9 mouse cellular contexts compared by ENCODE assay signal in the genomic region with DNA sequence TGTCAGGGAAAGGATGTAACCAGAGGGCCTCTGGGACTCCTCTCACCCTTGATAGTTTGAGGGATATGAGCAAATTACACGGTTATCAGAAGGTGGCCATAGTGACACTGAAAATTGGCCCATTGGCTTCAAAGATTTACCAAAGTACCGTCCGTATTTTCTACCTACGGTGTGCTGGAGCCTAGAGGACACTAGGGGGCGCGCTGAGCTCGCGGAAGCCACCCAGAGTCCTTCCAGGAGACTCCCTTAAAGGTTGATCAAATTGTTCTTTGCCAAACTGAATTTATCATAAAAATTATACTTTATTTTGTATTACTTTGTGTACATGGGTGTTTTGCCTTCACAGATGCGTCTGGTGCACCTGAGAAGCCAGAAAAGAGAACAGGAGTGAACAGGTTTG. TPM values are rescaled to one million over a fixed set of nuclear protein-coding genes. Genes with fewer than 3 reads are reported as not detected.
DNase-seq lines count a peak whose midpoint lies in the region; ATAC-seq and TF ChIP-seq lines count a peak whose summit lies in the region.
"Had no signal": no experiment of that assay in that cellular context is flagged by ENCODE, and none has a peak within 500 bp of the region (broad histone marks: within the 10 kb centered on the region; RNA-seq: fewer than 3 reads in every experiment).

No protein-coding gene starts in this region.

- no peak for TF ChIP-seq EP300 in ES-Bruce4 (IDR thresholded peaks at IDR 0.05; ENCODE audit: insufficient read depth, low read depth, low read length)

- no peaks in the 10 kb centered on the region for H3K27me3 ChIP-seq in forebrain, embryonic 10.5 days (ENCODE audit: poor library complexity, severe bottlenecking)
- H3K27me3 ChIP-seq in forebrain, embryonic 15.5 days: no peaks in the 10 kb centered on the region
- H3K27me3 ChIP-seq in ES-Bruce4 (ENCODE audit: control insufficient read depth, insufficient read depth, low read length, poor library complexity, severe bottlenecking): no peaks in the 10 kb centered on the region
- H3K27me3 ChIP-seq: limb, embryonic 12.5 days had no signal

- no peaks in the 10 kb centered on the region for H3K9me3 ChIP-seq in forebrain, embryonic 10.5 days
- H3K9me3 ChIP-seq in forebrain, embryonic 15.5 days: no peaks in the 10 kb centered on the region
- no peaks in the 10 kb centered on the region for H3K9me3 ChIP-seq in ES-Bruce4 (replicated peaks; ENCODE audit: control insufficient read depth, insufficient read depth, low read length, poor library complexity, severe bottlenecking)
- H3K9me3 ChIP-seq: limb, embryonic 12.5 days had no signal

- peak; percentile 45 for DNase-seq in forebrain, embryonic 10.5 days (ENCODE audit: extremely low spot score, low spot score)
- DNase-seq in cerebellum, adult 8-10 months: peak; percentile 41
- DNase-seq in gastrocnemius, postnatal 36 days: peak; percentile 29 to 35
- DNase-seq in layer of hippocampus, adult 9-10 months (ENCODE audit: low spot score): peak; percentile 7
- peak; percentile 42 to 79 for DNase-seq in spleen, postnatal 4 days (ENCODE audit: low spot score in 2 of 2)

- no peak overlapping the region for H3K9ac ChIP-seq in forebrain, embryonic 15.5 days (replicated peaks)
- no peak overlapping the region for H3K9ac ChIP-seq in ES-Bruce4 (ENCODE audit: low read depth, poor library complexity, severe bottlenecking)
- H3K9ac ChIP-seq: limb, embryonic 12.5 days had no signal

- H3K27ac ChIP-seq in forebrain, embryonic 10.5 days: no peak overlapping the region
- no peak overlapping the region for H3K27ac ChIP-seq in forebrain, embryonic 15.5 days (replicated peaks)
- no peak overlapping the region for H3K27ac ChIP-seq in ES-Bruce4 (ENCODE audit: insufficient read depth, low read length)
- H3K27ac ChIP-seq: limb, embryonic 12.5 days had no signal

- ATAC-seq in forebrain, embryonic 15.5 days (replicated peaks): no peak
- ATAC-seq in megakaryocyte progenitor cell, adult 5-6 weeks (replicated peaks; ENCODE audit: poor library complexity): peak; percentile 87

- 3% methylated on average over 9 of the region's 9 CpGs for WGBS in forebrain, embryonic 10.5 days
- 1% methylated on average over 9 of the region's 9 CpGs for WGBS in forebrain, embryonic 15.5 days

- H3K36me3 ChIP-seq in forebrain, embryonic 10.5 days (replicated peaks): no peaks in the 10 kb centered on the region
- no peaks in the 10 kb centered on the region for H3K36me3 ChIP-seq in forebrain, embryonic 15.5 days
- H3K36me3 ChIP-seq in ES-Bruce4 (ENCODE audit: control insufficient read depth, insufficient read depth, low read length, poor library complexity, severe bottlenecking): no peaks in the 10 kb centered on the region
- H3K36me3 ChIP-seq: limb, embryonic 12.5 days had no signal

- TF ChIP-seq CTCF in ES-Bruce4 (IDR thresholded peaks at IDR 0.05; ENCODE audit: low read depth, low read length): peak; percentile 92

- intact Hi-C loops in gastrocnemius, postnatal 36 days (cut with DNase I): no loop called here

- H3K4me3 ChIP-seq in forebrain, embryonic 10.5 days: no peak overlapping the region
- no peak overlapping the region for H3K4me3 ChIP-seq in forebrain, embryonic 15.5 days
- H3K4me3 ChIP-seq in ES-Bruce4 (ENCODE audit: low read depth, low read length): no peak overlapping the region
- H3K4me3 ChIP-seq: limb, embryonic 12.5 days had no signal

- peaks cover 4% of the 10 kb centered on the region for H3K4me1 ChIP-seq in forebrain, embryonic 10.5 days
- no peaks in the 10 kb centered on the region for H3K4me1 ChIP-seq in forebrain, embryonic 15.5 days
- peaks cover 2% of the 10 kb centered on the region for H3K4me1 ChIP-seq in ES-Bruce4 (ENCODE audit: control insufficient read depth, insufficient read depth, low read length)
- H3K4me1 ChIP-seq: limb, embryonic 12.5 days had no signal

- no peak overlapping the region for H3K4me2 ChIP-seq in forebrain, embryonic 15.5 days (replicated peaks)
- H3K4me2 ChIP-seq: limb, embryonic 12.5 days had no signal

- no peak for TF ChIP-seq POLR2A in ES-Bruce4 (IDR thresholded peaks at IDR 0.05; ENCODE audit: insufficient read depth, low read length)

RNA-seq across cellular contexts. Expression of a gene that starts 14.2 kb away (rescaled TPM):
- 0.36 and 0.37 TPM in 2 replicates for polyA plus RNA-seq in forebrain, embryonic 10.5 days (2016; fragmentation: Nextera tagmentation; extraction: Ambion mirVana)
- polyA plus RNA-seq in forebrain, embryonic 15.5 days (2015; fragmentation: Nextera tagmentation; extraction: Ambion mirVana): 0.11 and 0.83 TPM in 2 replicates
- polyA plus RNA-seq in ES-Bruce4 (2011; ENCODE audit: insufficient read depth, insufficient read length, low read depth, missing spikeins): 0.68 and 2.0 TPM in 2 replicates
- under 1 TPM; 0.10 to 0.13 TPM for total RNA-seq in gastrocnemius, postnatal 36 days (2021)
- 0.64 and 0.78 TPM in 2 replicates for total RNA-seq in megakaryocyte progenitor cell, adult 5-6 weeks (2015)
- 0.30 and 0.71 TPM in 2 replicates for total RNA-seq in megakaryocyte progenitor cell, adult 5-6 weeks (2017)

RNA-seq across cellular contexts. Expression of a gene that starts 21.8 kb away (rescaled TPM):
- 0.12 TPM in 1 of 2 replicates, not detected in the other for polyA plus RNA-seq in forebrain, embryonic 10.5 days (2016; fragmentation: Nextera tagmentation; extraction: Ambion mirVana)
- polyA plus RNA-seq in forebrain, embryonic 15.5 days (2015; fragmentation: Nextera tagmentation; extraction: Ambion mirVana): not detected in 2 replicates
- polyA plus RNA-seq in ES-Bruce4 (2011; ENCODE audit: insufficient read depth, insufficient read length, low read depth, missing spikeins): 397 and 429 TPM in 2 replicates
- not detected for total RNA-seq in gastrocnemius, postnatal 36 days (2021)
- 0.34 and 0.39 TPM in 2 replicates for total RNA-seq in megakaryocyte progenitor cell, adult 5-6 weeks (2015)
- total RNA-seq in megakaryocyte progenitor cell, adult 5-6 weeks (2017): 0.64 TPM in 1 of 2 replicates, not detected in the other

RNA-seq across cellular contexts. Expression of a gene that starts 32.6 kb away (rescaled TPM):
- 52.2 and 57.1 TPM in 2 replicates for polyA plus RNA-seq in forebrain, embryonic 10.5 days (2016; fragmentation: Nextera tagmentation; extraction: Ambion mirVana)
- 33.6 and 36.9 TPM in 2 replicates for polyA plus RNA-seq in forebrain, embryonic 15.5 days (2015; fragmentation: Nextera tagmentation; extraction: Ambion mirVana)
- polyA plus RNA-seq in ES-Bruce4 (2011; ENCODE audit: insufficient read depth, insufficient read length, low read depth, missing spikeins): 4.0 and 5.2 TPM in 2 replicates
- total RNA-seq in gastrocnemius, postnatal 36 days (2021): 1 to 10 TPM; 1.5 to 2.0 TPM
- 23.3 and 23.8 TPM in 2 replicates for total RNA-seq in megakaryocyte progenitor cell, adult 5-6 weeks (2015)
- 8.5 and 8.7 TPM in 2 replicates for total RNA-seq in megakaryocyte progenitor cell, adult 5-6 weeks (2017)

RNA-seq across cellular contexts. Expression of a gene that starts 32.8 kb away (rescaled TPM):
- 21.6 and 26.1 TPM in 2 replicates for polyA plus RNA-seq in forebrain, embryonic 10.5 days (2016; fragmentation: Nextera tagmentation; extraction: Ambion mirVana)
- 9.5 and 10.6 TPM in 2 replicates for polyA plus RNA-seq in forebrain, embryonic 15.5 days (2015; fragmentation: Nextera tagmentation; extraction: Ambion mirVana)
- 13.4 and 15.3 TPM in 2 replicates for polyA plus RNA-seq in ES-Bruce4 (2011; ENCODE audit: insufficient read depth, insufficient read length, low read depth, missing spikeins)
- total RNA-seq in gastrocnemius, postnatal 36 days (2021): 1 to 10 TPM; 1.4 to 2.8 TPM
- total RNA-seq in megakaryocyte progenitor cell, adult 5-6 weeks (2015): 1.1 and 1.9 TPM in 2 replicates
- 4.0 and 5.6 TPM in 2 replicates for total RNA-seq in megakaryocyte progenitor cell, adult 5-6 weeks (2017)

RNA-seq across cellular contexts. Expression of a gene that starts 45.1 kb away (rescaled TPM):
- 18.5 and 19.8 TPM in 2 replicates for polyA plus RNA-seq in forebrain, embryonic 10.5 days (2016; fragmentation: Nextera tagmentation; extraction: Ambion mirVana)
- 1.2 and 1.3 TPM in 2 replicates for polyA plus RNA-seq in forebrain, embryonic 15.5 days (2015; fragmentation: Nextera tagmentation; extraction: Ambion mirVana)
- polyA plus RNA-seq in ES-Bruce4 (2011; ENCODE audit: insufficient read depth, insufficient read length, low read depth, missing spikeins): 4.9 and 5.0 TPM in 2 replicates
- under 1 TPM; 0.33 to 0.62 TPM for total RNA-seq in gastrocnemius, postnatal 36 days (2021)
- 41.7 and 63.1 TPM in 2 replicates for total RNA-seq in megakaryocyte progenitor cell, adult 5-6 weeks (2015)
- 23.7 and 30.0 TPM in 2 replicates for total RNA-seq in megakaryocyte progenitor cell, adult 5-6 weeks (2017)

Comparison
In these comparisons a context has a peak if more than half of its experiments do, and no peak if none do; other contexts are left out.
1. DNase-seq: peak in every context shown above with its lines; median percentile 60 in spleen, postnatal 4 days; 45 in forebrain, embryonic 10.5 days; 41 in cerebellum, adult 8-10 months; 32 in gastrocnemius, postnatal 36 days; 7 in layer of hippocampus, adult 9-10 months.
2. RNA of a gene that starts 21.8 kb away (polyA plus RNA-seq): 397 to 429 TPM in ES-Bruce4; 0.12 TPM in forebrain, embryonic 10.5 days and not detected in forebrain, embryonic 15.5 days; every median in the first group is over 100 times any median in the second.